Mouse (Mus musculus) small intestine, adult 2 months (tissue): ENCODE measurements around the gene Pitpnm1. TPM values are rescaled to one million over a fixed set of nuclear protein-coding genes. Genes with fewer than 3 reads are reported as not detected.
"Not testable (repeated sequence)": the region's sequence is repeated elsewhere in the genome, so short reads cannot be mapped to it uniquely, and the experiment has no call there.

ENCODE experiments used
- H3K27ac ChIP-seq: fragments of 200-500 bp; 2 replicates; pipeline ENCODE4 v1.5.1; 2012; ENCODE audit warnings: low read depth, low read length, control low read depth, inconsistent platforms; ENCODE audit not compliant: insufficient read depth
- H3K27me3 ChIP-seq: fragments of 200-500 bp; 2 replicates; pipeline ENCODE4 v1.6.1; 2012; ENCODE audit warnings: mild to moderate bottlenecking, moderate library complexity, low read length, inconsistent platforms; ENCODE audit not compliant: control insufficient read depth, insufficient read depth
- H3K36me3 ChIP-seq: fragments of 200-500 bp; 2 replicates; pipeline ENCODE4 v1.6.1; 2012; ENCODE audit warnings: mild to moderate bottlenecking, low read length, control low read depth, inconsistent platforms; ENCODE audit not compliant: control insufficient read depth, insufficient read depth
- H3K4me1 ChIP-seq: fragments of 200-500 bp; 2 replicates; pipeline ENCODE4 v1.6.1; 2012; ENCODE audit warnings: low read length, inconsistent platforms, mixed read lengths; ENCODE audit not compliant: control insufficient read depth, insufficient read depth, insufficient read length
- H3K4me3 ChIP-seq: fragments of 200-500 bp; 2 replicates; pipeline ENCODE4 v1.5.1; 2012; ENCODE audit warnings: low read depth, mild to moderate bottlenecking, control low read depth, inconsistent platforms, low read length, moderate library complexity
- CTCF ChIP-seq: fragments of 200-500 bp; IDR thresholded peaks from 2 replicates; pipeline ENCODE4 v1.5.1; 2012; ENCODE audit warnings: low read depth, mild to moderate bottlenecking, control low read depth, inconsistent platforms, low read length, moderate library complexity, mixed read lengths; ENCODE audit not compliant: insufficient replicate concordance, insufficient read length; ENCODE audit errors: extremely low read depth
- POLR2A ChIP-seq: fragments of 200-500 bp; IDR thresholded peaks from 2 replicates; pipeline ENCODE4 v1.6.1; 2012; ENCODE audit warnings: low read depth, mild to moderate bottlenecking, control low read depth, inconsistent platforms, low read length, moderate library complexity
- WGBS: fragments of 180-500 bp; shearing (Covaris S2); methylation state at CpG from one replicate; pipeline ENCODE4 v1.1.7; 2018; 5-methylcytosine and 5-hydroxymethylcytosine counted together
- polyA plus RNA-seq: library from polyadenylated mRNA; depleted of rRNA; stranded (reverse); fragments of >200 nt; gene quantifications from 2 replicates; pipeline ENCODE4 v1.2.3, GENCODE M21; 2012

Gene Pitpnm1
- polyA plus RNA-seq, 1 experiment, result 197 TPM

DNA sequence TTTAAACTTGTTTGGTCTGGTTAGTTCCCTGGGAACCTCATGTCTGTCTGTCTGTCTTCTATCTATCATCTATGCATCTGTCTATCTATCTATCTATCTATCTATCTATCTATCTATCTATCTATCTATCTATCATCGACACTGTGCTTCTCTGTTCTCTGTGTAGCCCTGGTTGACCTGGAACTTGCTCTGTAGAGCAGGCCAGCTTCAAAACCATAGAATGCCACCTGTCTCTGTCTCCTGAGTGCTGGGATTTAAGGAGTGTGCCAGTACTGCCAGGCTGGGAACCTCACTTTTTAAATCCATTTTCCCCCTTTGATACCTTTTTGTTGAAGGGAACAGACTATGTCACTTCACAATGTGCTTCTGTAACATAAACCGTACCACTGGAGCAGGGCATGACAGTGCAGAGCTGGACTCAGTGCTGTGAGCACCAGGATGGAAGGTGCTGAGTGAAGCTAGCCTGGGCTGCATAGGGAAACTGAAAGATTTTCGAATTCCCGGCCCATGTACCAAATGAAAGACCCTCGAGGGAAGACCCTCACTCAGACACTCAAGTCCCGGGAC, 38.8 kb upstream of the Pitpnm1 start:
- Histone ChIP-seq H3K4me1 (peaks cover 34% of the 10 kb centered on the region), H3K27ac (0 out of 2 replicates have a peak overlapping the region, but pooled peaks have one; percentile 0), H3K36me3 (no peaks in the 10 kb centered on the region), H3K4me3 (no peak overlapping the region), H3K27me3 (no peaks in the 10 kb centered on the region)
- 81% methylated on average over 6 of the region's 6 CpGs for WGBS
- no peak for TF ChIP-seq CTCF
- no peak for TF ChIP-seq POLR2A

GRCm38 (mm10) chr19:4063357-4063756, 36.4 kb upstream of the Pitpnm1 start:
- Histone ChIP-seq H3K4me1 (peaks cover 16% of the 10 kb centered on the region), H3K27ac (peak overlapping the region; percentile 46; the same call in 1 of the 2 replicates)
- 17% methylated on average over 4 of the region's 4 CpGs for WGBS
- H3K4me3 ChIP-seq, H3K36me3 ChIP-seq, H3K27me3 ChIP-seq: not testable (repeated sequence)

- H3K4me3 ChIP-seq, H3K27me3 ChIP-seq, H3K36me3 ChIP-seq: not testable (repeated sequence)
- H3K27ac ChIP-seq, result peak overlapping the region; percentile 77; the same call in 1 of the 2 replicates
- H3K4me1 ChIP-seq, result peaks cover 10% of the 10 kb centered on the region
- WGBS, result 7% methylated on average over 5 of the region's 11 CpGs
Measured at GRCm38 (mm10) chr19:4064501-4064900, 35.3 kb upstream of the Pitpnm1 start.

DNA sequence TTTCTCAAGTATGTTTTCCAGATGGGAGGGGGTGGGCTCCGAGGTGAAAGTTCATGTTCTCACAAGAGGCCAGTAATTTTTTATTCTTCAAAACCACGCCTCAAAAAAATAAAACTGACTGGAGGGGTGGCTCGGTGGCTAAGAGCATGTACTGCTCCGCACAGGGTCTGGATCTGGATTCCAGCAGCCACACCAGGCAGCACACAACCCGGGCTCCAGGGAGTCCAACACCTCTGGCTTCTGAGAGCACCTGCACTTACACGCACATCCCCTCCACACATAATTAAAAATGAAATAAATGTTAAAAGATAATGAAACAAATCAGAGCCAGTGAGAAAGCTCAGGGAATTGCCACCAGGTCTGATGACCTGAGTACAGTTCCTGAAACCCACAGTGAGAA, 33.5 kb upstream of the Pitpnm1 start:
- 41% methylated on average over 6 of the region's 6 CpGs for WGBS
- H3K27ac ChIP-seq, result 0 out of 2 replicates have a peak overlapping the region, but pooled peaks have one; percentile 15
- no peak overlapping the region for H3K4me3 ChIP-seq
- no peak for TF ChIP-seq CTCF
- TF ChIP-seq POLR2A, result no peak
- H3K4me1 ChIP-seq, result peaks cover 14% of the 10 kb centered on the region
- no peaks in the 10 kb centered on the region for H3K27me3 ChIP-seq
- no peaks in the 10 kb centered on the region for H3K36me3 ChIP-seq

- no peak for TF ChIP-seq CTCF
- TF ChIP-seq POLR2A, result no peak
- Histone ChIP-seq H3K36me3 (no peaks in the 10 kb centered on the region), H3K4me1 (peaks cover 14% of the 10 kb centered on the region), H3K27me3 (no peaks in the 10 kb centered on the region), H3K27ac (no peak overlapping the region), H3K4me3 (no peak overlapping the region)
Measured at GRCm38 (mm10) chr19:4066877-4067276, 32.9 kb upstream of the Pitpnm1 start.

- peak overlapping the region; percentile 60 for H3K27ac ChIP-seq
- WGBS, result 36% methylated on average over 2 of the region's 2 CpGs
- H3K27me3 ChIP-seq, H3K36me3 ChIP-seq, H3K4me3 ChIP-seq: not testable (repeated sequence)
- peaks cover 17% of the 10 kb centered on the region for H3K4me1 ChIP-seq
Measured at GRCm38 (mm10) chr19:4068242-4068641, 31.6 kb upstream of the Pitpnm1 start.

GRCm38 (mm10) chr19:4068717-4069410, 30.9 kb upstream of the Pitpnm1 start:
- no peak for TF ChIP-seq POLR2A
- no peak for TF ChIP-seq CTCF
- Histone ChIP-seq H3K27ac (peak overlapping the region; percentile 60), H3K36me3 (no peaks in the 10 kb centered on the region), H3K4me3 (no peak overlapping the region), H3K27me3 (no peaks in the 10 kb centered on the region), H3K4me1 (peaks cover 17% of the 10 kb centered on the region)
- 25% methylated on average over 15 of the region's 15 CpGs for WGBS
